Mouse (Mus musculus) T-helper 1 cell (primary cell): ENCODE data around the gene Gm21973.

Experiments
- in situ Hi-C: fragments of 300-600 bp; cut with MboI, MseI; formaldehyde crosslinking; loops from one replicate; pipeline ENCODE4 v1.15.1; 2025; ENCODE audit warnings: high pct_unique_total_duplicates

The Gm21973 gene

DNA sequence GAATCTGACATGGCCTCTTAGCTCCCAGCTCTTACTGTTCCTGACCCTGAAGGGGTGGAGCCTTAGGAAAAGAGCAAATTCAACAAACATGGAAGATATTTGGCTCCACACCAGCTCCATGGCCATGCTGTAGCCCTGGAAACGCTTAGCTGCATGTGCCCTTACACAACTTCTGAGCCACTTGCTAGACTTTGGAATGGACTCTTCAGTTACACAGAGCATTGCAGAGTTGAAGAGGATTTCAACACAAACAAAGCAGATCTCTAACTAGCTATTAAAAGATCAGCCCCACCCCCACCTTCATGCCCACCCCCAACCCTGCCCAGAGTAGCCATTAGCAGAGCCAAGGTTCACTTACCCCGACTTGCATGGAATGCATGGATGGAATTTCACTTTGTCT, 74.6 kb downstream of the Gm21973 start:
- in situ Hi-C loops, result no loop called here

DNA sequence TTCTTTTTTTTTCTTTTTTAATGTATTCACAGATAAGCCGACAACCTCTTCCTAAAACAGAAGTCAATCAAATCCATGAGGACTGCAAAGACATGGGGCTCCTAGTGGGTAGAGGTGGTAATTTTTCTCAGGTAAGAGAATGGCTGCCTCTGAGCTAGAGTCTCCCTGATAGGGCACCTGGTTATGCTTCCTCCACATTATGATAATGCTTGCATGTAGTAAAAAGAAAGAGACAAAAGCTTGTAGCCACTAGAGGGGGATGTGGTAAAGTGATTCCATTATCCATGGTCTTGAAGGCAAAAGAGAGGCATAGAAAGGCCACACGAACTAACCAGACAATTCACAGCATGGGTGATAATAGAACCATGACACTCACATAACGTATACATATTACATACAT, 75.2 kb downstream of the Gm21973 start:
- in situ Hi-C loops, result no loop called here

DNA sequence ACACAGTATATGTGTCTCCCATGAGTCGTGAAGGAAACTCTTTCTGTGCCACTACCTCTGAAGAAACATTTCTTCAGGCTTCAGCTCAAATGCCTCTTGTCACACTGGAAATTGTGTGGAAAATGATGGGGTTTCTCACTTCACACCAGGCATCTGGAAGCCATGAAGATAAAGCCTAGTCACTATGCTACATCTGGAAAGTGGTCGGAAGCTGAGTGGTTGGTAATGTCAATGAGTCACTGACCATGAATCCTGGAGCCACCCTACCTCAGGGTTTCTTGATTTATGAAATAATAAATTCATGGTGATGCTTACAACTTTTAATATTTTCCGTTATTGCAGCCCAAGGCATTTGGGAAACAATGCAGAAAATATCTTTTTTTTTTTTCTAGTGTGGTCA, 84.7 kb downstream of the Gm21973 start:
- in situ Hi-C loops, result no loop called here

DNA sequence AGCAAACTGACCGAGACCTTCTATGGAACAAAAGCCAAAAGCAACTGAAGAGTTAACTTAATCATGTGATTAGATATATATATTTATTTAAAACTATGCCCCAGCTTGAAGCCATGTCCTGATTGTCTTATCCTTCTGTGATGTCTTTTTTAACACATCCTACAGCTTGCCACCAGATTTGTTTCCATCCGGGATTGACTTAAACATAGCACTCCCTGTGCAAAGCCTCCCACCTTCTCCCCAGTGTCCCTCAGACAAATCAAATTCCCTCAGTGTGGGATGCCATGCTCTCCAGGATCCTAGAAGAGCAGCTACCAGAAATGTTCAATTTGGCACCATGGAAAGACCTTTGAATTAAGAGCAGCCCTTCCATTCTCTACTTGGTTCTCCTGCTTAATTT, 85.7 kb downstream of the Gm21973 start:
- in situ Hi-C loops, result no loop called here

DNA sequence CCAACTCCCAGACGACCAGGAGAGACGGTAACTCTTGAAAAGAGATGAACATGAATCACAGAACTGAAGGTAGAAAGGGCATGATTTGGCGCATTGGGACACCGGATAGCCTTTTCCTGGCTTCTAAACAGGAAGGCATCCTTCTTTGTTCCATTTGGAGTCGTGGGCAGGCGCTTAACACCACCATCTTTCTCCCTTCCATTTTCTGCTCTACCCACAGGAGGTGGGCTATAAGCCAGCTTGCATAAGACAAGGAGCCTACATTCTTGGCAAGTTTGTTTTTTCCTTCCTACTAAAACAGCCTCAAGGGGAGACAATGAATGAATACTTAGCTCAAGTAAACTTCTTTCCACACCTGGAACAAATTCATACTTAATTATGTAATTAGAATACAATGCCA, 88.5 kb downstream of the Gm21973 start:
- in situ Hi-C loops, result no loop called here

DNA sequence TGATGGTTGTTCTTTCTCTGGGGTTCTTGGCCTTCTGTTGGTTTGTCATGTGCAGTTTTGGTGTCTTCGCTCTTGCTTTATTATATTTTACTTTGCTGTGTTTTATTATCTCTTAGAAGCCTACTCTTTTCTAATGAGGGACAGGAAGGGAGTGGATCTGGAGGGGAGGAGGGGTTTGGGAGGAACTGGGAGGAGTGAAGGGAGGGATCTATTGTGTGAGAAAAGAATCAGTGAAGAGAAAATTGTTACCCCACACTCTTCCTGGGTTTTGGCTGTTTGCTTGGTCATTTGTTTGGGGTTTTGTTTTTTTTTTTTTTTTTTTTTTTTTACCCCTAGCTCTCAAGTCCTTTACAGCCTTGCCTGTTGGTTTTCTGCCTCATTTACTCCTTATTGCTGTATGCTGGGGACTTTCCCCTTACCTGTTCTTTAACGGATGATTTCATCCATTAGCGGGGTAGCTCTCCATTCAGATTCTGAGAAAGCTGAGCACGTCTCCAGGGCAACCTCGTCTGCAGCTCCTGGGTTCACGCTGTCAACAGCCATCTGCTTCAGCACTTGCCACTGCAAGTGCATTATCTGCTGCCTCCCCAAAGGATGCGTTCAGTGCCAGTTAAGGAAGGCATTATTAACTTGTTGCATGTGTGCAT, 96.1 kb downstream of the Gm21973 start:
- in situ Hi-C loops, result no loop called here

DNA sequence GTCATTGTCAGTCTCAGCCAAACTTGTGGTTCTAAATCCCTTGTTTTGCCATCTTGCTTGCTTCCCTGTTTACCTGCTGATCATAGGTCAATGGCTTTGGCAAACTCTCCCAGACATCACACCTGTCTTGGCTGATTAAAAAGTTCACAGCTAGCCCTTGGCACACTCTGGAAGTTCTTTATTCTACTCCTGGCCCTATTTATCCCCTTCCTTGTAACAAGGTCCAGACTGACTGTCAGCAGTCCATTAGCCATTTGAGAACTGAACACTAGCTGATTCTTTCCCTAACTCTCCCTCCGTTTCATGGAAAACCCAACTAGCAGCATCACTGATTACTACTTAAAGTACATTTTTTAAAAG, 96.6 kb downstream of the Gm21973 start:
- in situ Hi-C loops, result no loop called here
